Mouse (Mus musculus): Measurements from ENCODE around the gene Trpc4. TPM values are rescaled to one million over a fixed set of nuclear protein-coding genes. Genes with fewer than 3 reads are reported as not detected.

Gene Trpc4
- 0.40 TPM for polyA plus RNA-seq (2014; fragmentation: Illumina TruSeq; extraction: RNeasy Lipid Tissue Mini Kit (QIAGEN cat#74804); ENCODE audit: low read depth, low replicate concordance)

DNA sequence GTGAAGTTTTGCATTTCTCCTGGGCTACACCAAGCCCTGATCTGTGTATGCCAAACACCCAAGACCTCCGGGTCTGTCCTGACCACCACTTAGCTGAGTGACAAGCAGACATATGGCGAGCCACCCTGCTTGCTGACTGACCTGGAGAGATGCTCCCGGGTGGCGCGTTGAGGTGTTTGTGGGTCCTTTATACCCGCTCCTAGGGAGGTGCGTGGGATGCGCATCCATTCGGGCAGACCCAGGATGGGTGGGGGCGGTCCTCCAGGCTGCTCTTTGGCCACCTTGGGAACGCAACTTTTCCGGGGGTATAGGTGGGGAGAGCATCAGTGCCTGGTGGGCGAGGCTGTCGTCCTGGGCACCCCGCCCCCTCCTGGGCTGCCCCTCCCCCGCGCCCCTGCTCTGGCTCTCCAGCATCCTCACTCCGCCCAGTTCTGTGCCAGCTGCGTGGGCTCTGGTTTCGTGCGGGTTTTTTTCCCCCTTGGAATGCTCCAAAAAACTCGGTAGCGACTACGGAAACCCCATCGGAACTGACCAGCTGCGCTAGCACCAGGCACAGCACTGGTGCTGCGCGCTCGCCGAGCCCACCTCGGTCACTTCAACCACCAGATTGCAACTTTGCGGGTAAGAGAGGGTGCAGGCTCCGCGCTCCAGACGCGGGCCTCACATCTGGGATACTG lies at the start of gene Trpc4:
Gene Trpc4 (plus strand): TSS at position 397 of the 677 bp plus-strand sequence.

DNA sequence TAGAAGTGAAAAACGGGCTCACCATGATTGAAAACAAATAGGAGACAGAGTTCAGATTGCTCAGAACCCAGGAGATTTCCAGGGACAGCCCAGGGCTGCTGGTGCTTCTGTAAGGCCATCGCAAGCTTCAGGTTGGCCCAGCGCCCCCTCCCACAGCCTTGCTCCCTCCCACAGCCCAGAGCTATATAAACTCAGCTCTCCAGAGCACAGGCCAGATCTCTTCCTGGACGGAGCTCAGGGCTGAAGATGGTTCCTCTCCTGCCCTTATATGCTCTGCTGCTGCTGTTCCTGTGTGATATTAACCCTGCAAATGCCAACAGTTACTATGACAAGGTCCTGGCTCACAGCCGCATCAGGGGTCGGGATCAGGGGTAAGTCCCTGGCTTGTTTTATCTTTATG lies 205.1 kb downstream of the Trpc4 start, which contains the start of gene Postn:
Gene Postn (plus strand): TSS at position 213 of the 400 bp plus-strand sequence.

Other genes with a start within 250 kb of the Trpc4 start
- 17.2 TPM for gene Postn, start 205.1 kb downstream of the Trpc4 start, polyA plus RNA-seq (2014; fragmentation: Illumina TruSeq; extraction: RNeasy Lipid Tissue Mini Kit (QIAGEN cat#74804); ENCODE audit: low read depth, low replicate concordance)

Measured in kidney, adult 10 weeks (tissue).